Mouse (Mus musculus) embryonic fibroblast, embryonic 13.5 days (primary cell): ENCODE results near the gene Pds5a. TPM values are rescaled to one million over a fixed set of nuclear protein-coding genes. Genes with fewer than 3 reads are reported as not detected.

Source experiments
- H3K27ac ChIP-seq: 2 replicates; pipeline ENCODE4 v1.5.1; 2012; ENCODE audit warnings: low read length, control low read depth, inconsistent platforms; ENCODE audit not compliant: insufficient read depth
- H3K4me1 ChIP-seq: 2 replicates; pipeline ENCODE4 v1.6.1; 2011; ENCODE audit warnings: low read length; ENCODE audit not compliant: control insufficient read depth, insufficient read depth
- H3K4me3 ChIP-seq: 2 replicates; pipeline ENCODE4 v1.5.1; 2011; ENCODE audit warnings: mild to moderate bottlenecking, control low read depth, low read length; ENCODE audit not compliant: insufficient read depth
- CTCF ChIP-seq: IDR thresholded peaks from 2 replicates; pipeline ENCODE4 v1.5.1; 2011; ENCODE audit warnings: mild to moderate bottlenecking, control low read depth, low read length, moderate library complexity, borderline replicate concordance; ENCODE audit not compliant: insufficient read depth
- POLR2A ChIP-seq: IDR thresholded peaks from 2 replicates; pipeline ENCODE4 v1.6.1; 2011; ENCODE audit warnings: low read depth, mild to moderate bottlenecking, control low read depth, low read length, moderate library complexity
- polyA plus RNA-seq: library from polyadenylated mRNA; stranded (reverse); fragments of >200 nt; gene quantifications from 2 replicates; pipeline ENCODE4 v1.2.4, GENCODE M21; 2011; ENCODE audit warnings: low read depth; ENCODE audit not compliant: missing spikeins, insufficient read length

Gene Pds5a
- polyA plus RNA-seq, 1 experiment, result 225 TPM

DNA sequence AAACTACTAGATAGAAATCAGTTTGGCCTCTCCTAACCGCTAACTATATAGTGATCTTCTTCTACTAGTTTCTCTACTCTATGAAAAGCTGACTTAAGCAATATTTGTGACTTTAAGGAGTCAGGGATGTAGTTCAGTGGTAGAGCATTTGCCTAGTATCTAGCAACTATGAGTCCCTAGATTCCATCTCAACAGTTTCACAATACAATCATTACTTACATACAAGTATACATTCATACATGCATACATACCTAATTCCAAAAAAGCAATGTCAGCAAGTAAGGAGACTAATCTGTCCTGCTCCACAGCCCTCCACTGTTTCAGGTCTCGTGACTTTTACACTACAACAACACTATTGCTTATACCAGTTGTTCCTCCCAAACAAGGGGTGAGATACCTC is 36.1 kb downstream of the Pds5a start:
- Histone ChIP-seq H3K4me1 (0 out of 2 replicates have a peak, but pooled peaks cover 2% of the 10 kb centered on the region), H3K27ac (no peak overlapping the region), H3K4me3 (no peak overlapping the region)
- TF ChIP-seq CTCF, result no peak
- no peak for TF ChIP-seq POLR2A

DNA sequence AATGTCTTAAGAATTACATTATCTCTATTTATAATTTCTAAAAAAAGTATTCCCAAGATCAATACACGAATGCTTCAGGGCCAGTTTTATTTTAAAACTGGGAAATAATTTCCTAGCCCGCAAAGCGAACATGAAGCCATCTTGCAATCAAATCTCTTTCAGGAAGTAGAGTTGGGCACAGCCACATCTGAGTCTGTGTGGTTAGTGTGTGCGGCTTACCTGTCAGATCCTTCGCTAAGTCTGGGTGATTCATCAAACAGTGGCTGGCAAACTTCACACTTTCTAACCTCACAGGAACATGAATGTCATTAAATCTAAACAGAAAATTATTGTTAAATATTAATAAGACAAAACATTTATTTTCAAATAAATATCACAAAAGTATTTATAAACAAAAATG is 44.3 kb downstream of the Pds5a start:
- Histone ChIP-seq H3K27ac (no peak overlapping the region), H3K4me3 (no peak overlapping the region)
- TF ChIP-seq POLR2A (no peak), CTCF (no peak)

DNA sequence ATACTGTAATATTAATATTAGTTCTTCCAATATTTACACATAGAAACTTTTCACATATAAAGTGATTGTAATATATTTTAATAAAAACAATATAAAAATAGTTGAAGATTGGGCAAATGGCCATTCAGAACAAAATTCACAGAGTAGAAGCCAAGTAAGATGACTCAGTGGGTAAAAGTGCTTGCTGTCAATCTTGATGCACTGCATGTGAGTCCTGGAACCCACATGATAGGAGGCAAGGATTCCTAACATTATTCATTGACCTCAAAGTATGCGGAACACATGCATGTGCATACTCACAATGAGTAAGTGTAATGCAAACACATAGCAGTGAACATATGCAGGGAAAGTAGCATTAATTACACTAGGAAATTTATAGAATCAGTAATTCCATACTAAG is 59.2 kb downstream of the Pds5a start:
- H3K4me3 ChIP-seq, result no peak overlapping the region
- no peak overlapping the region for H3K27ac ChIP-seq
- H3K4me1 ChIP-seq, result peaks cover 3% of the 10 kb centered on the region
- TF ChIP-seq POLR2A (0 out of 2 replicates have a peak, but pooled peaks have one; percentile 27), CTCF (no peak)

More for the DNA sequence above, 44.3 kb downstream of the Pds5a start:
- H3K4me1 ChIP-seq, result no peaks in the 10 kb centered on the region

DNA sequence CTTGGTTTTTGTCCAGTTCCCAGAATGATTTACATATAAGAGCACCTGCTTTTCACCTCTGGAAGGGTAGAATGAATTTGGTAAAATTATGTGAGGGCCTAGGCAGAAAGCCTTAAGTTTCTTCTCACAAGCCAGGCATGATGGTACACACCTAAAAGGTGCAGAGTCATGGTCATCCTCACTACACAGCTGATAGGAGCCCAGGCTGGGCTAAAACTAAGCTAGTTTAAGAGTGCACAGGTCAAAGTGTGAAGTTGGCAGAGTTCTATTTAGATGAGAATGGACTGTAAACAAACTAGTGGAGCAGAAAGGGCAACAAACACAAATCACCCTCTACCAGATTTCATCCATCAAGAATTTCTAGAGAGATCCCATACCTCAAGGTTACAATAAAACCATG is 73.7 kb downstream of the Pds5a start:
- no peak for TF ChIP-seq CTCF
- no peak for TF ChIP-seq POLR2A
- Histone ChIP-seq H3K27ac (no peak overlapping the region), H3K4me1 (no peaks in the 10 kb centered on the region), H3K4me3 (no peak overlapping the region)

DNA sequence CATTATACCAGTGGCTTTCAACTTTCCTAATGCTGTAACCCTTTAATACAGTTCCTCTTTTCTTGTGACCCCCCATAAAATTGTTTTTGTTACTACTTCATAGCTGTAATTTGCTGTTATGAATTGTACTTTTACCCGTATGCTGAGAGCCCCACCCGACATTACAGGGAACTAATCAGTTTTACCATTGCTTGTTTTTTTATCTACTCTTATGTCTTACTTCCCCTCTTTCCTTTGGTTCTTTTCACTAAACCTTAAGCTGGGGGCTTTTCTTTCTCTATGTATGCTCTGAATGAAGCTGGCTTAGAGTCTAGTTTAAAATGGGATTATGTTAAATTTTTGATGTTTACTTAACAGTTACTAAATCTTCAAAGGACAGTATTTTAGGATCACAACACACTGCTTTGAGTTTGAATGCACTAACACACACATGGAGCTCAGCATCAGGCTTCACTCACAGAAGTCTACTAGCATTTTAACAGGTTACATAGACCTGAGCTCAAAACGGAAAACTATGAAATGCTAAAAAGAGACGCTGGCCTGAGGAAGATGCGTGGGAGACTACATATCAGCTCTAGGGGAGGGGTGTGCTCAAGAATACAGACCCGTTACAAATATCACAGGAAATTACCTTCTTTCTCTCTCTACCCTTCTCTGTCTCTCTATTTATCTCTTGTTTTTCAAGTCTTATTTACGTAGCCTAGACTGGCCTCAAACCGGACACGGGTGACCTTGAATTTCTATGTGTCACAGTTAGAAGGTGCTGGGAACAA is 84.7 kb downstream of the Pds5a start:
- Histone ChIP-seq H3K4me1 (no peaks in the 10 kb centered on the region), H3K27ac (no peak overlapping the region), H3K4me3 (no peak overlapping the region)
- no peak for TF ChIP-seq CTCF
- TF ChIP-seq POLR2A, result no peak

DNA sequence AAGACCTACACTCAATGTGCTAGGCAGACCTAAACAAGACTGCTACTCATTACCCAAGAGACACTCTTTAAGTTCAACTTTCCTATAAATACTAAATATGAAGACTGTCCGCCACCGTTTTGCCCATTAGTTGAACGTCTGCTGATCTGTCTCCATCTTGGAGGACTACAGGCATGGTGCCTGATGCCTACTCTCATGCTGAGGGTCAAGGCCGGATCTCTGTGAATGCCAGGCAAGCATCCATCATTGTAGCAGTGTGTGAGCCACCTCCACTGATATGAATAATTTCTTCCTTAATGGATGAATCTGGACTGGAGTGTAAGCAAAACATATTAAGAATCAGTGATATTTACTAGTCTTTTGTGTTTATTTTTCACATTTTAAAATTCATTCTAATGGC is 87.5 kb downstream of the Pds5a start:
- no peaks in the 10 kb centered on the region for H3K4me1 ChIP-seq
- H3K27ac ChIP-seq, result no peak overlapping the region
- no peak for TF ChIP-seq CTCF
- H3K4me3 ChIP-seq, result no peak overlapping the region

DNA sequence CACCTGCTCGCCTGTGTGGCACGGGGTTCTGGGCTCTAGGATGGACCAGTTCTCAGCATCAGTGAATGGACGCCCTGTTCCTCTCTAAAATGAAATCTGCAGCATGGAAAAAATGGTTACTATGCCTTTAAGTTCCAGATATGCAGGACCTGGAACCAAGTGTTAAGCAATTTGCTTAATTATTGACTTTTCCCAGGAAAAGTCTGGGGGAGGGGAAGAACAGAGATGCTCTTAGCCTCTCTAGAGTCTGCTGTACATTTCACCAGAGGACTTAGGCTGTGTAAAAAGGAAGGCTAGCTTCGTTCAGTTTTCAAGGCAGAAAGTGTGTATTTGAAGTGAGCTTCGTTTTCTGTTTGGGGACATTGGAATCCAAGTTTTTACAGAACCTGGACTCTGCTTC is 88.3 kb downstream of the Pds5a start:
- no peak overlapping the region for H3K4me3 ChIP-seq
- no peak overlapping the region for H3K27ac ChIP-seq
- H3K4me1 ChIP-seq, result no peaks in the 10 kb centered on the region
- no peak for TF ChIP-seq CTCF
- no peak for TF ChIP-seq POLR2A

DNA sequence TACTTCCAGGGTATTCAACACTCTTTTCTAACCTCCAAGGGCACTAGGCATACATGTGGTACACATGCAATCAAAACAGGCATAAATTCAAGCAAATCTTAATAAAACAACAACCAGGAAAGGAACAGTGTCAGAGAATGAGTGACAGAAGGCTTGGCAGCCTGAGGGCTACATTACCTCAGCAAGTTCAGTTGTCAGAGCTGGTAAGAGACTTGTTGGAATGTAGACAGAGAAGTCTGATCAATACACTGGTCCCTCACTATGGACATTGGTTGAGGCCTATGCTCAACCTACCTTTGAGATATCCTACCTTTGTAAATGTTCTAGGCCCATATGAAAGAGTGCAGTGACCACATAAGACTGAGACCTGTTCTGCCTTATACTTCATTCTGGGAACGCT is 91.3 kb downstream of the Pds5a start:
- no peak overlapping the region for H3K27ac ChIP-seq
- H3K4me1 ChIP-seq, result no peaks in the 10 kb centered on the region
- TF ChIP-seq CTCF (no peak), POLR2A (no peak)
- no peak overlapping the region for H3K4me3 ChIP-seq

DNA sequence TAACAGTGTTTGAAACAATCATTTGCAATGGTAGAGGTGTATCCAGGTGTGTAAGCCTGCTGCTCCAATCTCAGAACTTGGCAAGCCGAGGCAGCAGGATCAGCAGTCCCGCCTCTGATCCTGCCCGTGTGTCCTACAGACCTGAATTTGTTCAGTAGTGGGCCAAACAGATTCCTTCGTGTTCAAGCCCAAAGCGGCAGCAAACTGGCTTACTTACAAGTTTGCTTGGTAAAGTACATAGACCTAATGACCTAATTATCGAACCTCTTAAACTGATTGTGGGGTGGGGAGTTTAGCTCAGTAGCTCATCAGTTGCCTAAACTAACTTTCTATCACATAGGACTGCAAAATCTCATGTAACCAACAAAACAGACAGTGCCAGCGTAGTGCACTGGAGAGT is 98.4 kb downstream of the Pds5a start:
- Histone ChIP-seq H3K4me1 (no peaks in the 10 kb centered on the region), H3K27ac (no peak overlapping the region), H3K4me3 (no peak overlapping the region)
- TF ChIP-seq CTCF (no peak), POLR2A (no peak)

DNA sequence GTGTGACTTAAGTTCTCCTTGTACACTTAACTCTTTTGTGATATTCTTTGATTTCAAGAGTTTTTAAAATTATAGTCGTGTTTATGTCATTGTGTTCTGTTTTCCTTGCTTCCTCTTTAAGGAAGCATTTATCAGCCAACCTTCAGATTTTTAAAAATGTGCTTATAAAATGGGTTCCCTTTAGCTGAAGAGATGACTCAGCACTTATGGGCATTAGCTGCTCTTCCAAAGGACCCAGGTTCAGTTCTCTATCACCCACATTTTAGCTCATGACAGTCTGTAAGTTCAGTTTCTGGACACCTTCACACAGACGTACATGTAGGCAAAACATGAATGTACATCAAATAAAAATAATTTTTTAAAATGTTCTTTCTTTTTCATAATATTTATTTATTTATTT is 105.7 kb downstream of the Pds5a start:
- H3K4me3 ChIP-seq, result no peak overlapping the region
- no peaks in the 10 kb centered on the region for H3K4me1 ChIP-seq
- TF ChIP-seq CTCF (no peak), POLR2A (no peak)
- H3K27ac ChIP-seq, result no peak overlapping the region

DNA sequence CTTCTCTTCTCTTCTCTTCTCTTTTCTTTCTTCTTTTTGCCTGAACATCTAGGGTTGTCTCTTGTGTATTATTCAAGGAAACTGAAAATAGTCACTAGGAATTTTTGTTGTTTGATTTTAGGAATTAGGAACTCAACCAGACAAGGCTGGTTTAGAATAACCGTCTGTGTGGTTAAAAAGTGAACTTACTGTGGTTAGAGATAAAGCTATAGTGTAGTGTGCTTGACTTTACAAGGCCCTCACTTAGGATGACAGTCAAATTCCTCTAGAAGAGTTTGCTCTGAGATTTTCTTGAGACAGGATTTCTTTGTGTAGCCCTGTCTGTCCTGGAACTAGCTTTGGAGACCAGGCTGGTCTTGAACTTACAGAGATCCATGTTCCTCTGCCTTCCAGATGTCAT is 107.9 kb downstream of the Pds5a start:
- TF ChIP-seq POLR2A (no peak), CTCF (no peak)
- Histone ChIP-seq H3K4me1 (no peaks in the 10 kb centered on the region), H3K4me3 (no peak overlapping the region), H3K27ac (no peak overlapping the region)
